Mouse (Mus musculus) 3134 (cell line): Measurements from ENCODE around the gene Krtap19-1.

Experiments
- DNase-seq: peaks from one replicate; pipeline ENCODE4 v3.0.0-alpha.2; 2011; ENCODE audit warnings: low spot score; ENCODE audit not compliant: insufficient read length; ENCODE audit errors: extremely low read depth

The Krtap19-1 gene

GRCm38 (mm10) chr16:88869311-88869710, at the start of gene Krtap19-1:
Gene Krtap19-1, minus strand, starts transcription at chr16:88869411.
- DNase-seq, result no peak

GRCm38 (mm10) chr16:88896357-88896756, 27.1 kb upstream of the Krtap19-1 start, which contains the start of gene Krtap19-5:
Gene Krtap19-5, minus strand, starts transcription at chr16:88896457.
- no peak for DNase-seq

DNA sequence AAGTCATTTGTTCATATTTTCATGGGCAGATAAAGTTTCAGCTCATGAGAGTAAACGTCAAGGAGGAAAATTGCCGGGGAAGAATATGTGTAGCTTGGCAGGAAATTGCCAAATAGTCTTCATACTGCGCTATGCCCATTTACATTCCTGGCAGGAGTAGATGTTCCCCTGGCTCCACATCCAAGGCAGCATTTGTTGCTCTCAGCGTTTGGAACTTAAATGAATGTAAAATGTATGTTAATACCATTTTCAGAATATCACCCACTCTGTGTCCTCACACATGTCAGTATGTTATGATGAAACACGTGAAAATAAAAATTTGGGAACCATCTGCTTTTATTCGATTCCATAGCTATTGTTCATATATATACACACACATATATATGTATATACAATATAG, 17.7 kb upstream of the Krtap19-1 start:
- no peak for DNase-seq

DNA sequence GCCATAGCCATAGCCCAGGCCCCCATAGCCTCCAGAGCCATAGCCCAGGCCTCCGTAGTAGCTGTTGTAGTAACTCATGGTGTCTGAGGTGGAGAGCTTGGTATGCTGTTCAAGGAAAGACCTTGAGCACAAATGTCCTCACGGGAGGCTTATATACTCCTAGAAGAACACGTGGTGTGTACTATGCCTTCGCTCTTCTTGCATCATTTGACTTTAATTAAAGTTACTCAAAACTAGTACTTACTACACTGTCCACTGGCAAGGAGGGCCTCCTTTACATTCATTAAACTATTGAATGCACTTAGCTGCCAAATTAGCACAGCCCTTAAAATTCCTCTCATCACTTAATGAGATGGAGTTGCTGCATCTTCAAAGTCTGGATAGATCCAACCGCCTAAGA, 15.8 kb upstream of the Krtap19-1 start, which contains the start of gene Krtap19-4:
Gene Krtap19-4 (minus strand): TSS at position 101 of the 400 bp plus-strand sequence.
- no peak for DNase-seq

DNA sequence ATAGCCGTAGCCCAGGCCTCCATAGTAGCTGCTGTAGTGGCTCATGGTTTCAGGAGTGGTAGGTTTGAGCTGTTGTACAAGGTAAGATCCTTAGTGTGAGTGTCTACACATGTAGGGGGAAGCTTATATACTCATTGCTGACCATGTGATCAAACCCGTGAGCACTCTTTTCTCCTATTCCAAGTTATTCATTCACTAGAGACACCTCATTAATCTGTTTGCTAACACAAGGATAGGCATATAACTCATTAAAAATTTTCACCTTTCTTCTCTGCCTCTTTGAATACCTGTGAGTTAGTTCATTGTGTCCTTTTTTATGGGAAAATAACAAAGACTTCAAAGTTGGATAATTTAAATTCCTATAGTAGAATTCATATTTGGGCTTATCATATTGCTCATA, 8.7 kb upstream of the Krtap19-1 start, which contains the start of gene Krtap19-3:
Gene Krtap19-3 (minus strand): TSS at position 101 of the 400 bp plus-strand sequence.
- no peak for DNase-seq

DNA sequence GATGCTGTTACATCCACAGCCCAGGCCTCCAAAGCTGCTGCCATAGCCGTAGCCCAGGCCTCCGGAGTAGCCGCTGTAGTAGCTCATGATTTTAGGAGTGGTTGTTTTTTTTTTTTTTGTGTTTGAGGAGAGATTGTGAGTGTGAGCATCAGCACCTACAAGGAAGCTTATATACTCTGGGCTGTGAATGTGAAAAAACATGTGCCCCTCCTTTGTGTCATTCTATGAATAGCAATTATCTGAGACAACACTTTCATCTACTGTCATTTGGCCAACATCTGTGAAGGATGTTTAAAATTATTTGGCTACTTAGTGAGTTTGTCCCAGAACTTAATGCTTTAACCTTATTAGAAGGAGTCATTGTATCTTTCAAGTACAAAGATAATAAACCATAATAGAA, 5.0 kb upstream of the Krtap19-1 start, which contains the start of gene Krtap19-2:
Gene Krtap19-2 (minus strand): TSS at position 101 of the 400 bp plus-strand sequence.
- DNase-seq, result no peak

GRCm38 (mm10) chr16:88864887-88865407, 4.3 kb downstream of the Krtap19-1 start:
- no peak for DNase-seq

DNA sequence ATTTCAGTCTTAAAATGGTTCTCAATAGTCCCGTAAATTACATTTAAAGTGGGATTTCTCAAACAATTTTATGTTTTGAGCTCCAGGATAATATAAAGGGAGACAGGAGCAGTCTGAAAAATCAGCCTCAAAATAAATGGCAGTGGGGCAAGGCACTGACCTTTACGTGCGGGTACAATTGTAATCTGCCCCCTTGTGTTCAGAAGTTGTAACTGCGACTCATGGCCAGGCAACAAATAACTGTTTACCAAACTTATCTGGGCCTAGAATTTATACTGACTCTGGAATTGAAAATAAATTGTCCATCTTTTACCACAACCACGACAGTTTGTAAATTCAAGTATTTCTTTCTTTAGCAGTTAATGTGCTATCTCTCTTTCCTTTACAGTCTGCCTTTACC, 17.8 kb downstream of the Krtap19-1 start:
- DNase-seq, result no peak

DNA sequence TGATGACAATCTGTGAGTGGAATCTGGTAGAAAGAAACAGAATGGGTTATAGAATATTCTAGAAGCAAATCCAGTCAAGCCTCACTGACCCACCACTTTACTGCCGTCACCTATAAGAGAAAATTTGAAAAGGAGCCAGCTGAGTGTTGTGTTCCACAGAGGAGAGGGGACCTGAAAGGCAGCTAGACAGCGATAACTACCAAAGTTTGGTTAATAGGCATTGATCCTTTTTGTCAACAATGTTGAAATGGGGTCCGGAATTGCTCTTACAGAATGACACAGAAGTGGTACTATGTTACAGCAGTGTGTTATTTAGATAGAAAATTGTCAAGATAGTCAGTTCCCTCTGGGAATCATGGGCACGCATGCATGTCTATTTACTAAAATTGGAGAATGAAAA, 20.7 kb downstream of the Krtap19-1 start:
- DNase-seq, result no peak

DNA sequence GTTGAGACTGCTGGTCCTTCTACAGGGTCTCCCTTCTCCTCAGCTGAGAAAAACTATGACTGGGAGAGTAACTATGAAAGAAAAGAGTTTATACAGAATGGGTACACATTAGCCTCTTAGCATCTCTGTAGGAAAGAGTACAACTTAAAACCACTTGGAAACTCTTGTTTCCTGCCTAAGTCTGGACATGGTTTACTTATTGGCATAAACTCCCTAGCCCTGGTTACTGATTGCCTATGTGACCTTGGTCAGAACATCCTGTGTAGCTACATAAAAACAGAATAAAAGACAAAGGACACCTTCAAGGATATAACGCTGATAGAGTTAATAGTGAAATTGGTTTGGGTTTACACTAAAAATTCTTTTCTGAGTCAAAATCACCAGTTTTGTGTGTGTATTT, 21.8 kb downstream of the Krtap19-1 start:
- DNase-seq, result no peak

DNA sequence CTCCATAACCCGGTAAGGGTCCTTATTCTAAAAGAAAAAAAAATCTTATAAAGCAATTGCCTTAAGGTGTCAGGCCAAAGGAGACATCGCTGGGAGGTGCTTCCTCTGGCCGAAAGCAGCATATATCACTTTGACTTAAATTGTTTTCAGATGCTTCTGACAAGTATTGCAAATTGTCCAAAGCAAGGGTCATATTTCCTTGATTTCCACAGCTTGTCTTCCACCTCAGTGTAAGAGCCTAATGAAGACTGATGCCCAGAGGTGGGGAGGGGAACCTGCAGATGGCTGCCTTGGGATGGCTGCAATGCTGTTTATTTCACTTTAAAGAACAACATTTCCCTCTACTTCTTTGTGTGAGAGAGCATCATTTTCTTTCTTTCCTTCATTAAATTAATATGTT, 42.2 kb downstream of the Krtap19-1 start:
- no peak for DNase-seq

- no peak for DNase-seq
Measured at GRCm38 (mm10) chr16:88826095-88826652, 43.0 kb downstream of the Krtap19-1 start, which contains the start of gene Krtap14. Gene Krtap14, minus strand, starts transcription at chr16:88826145.

GRCm38 (mm10) chr16:88823736-88824135, 45.5 kb downstream of the Krtap19-1 start:
- no peak for DNase-seq

DNA sequence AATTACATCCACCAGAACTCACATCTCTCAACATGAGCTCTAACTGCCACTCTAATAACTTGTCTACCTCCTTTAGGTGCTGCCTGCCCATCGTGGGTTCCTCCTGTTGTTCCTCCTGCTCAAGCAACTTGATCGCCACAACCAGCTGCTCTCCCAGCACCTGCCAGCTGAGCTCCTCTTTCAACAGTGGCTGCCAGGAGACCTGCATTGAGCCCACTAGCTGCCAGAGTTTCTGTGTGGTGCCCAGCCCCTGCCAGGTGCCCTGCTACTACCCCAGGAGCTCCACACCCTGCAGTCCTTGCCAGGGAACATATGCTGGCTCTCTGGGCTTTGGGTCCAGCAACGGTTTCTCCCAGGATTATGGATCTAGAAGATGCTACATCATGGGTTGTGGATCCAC, 49.1 kb downstream of the Krtap19-1 start, which contains the start of gene Krtap15:
Gene Krtap15 (plus strand): TSS at position 150 of the 400 bp plus-strand sequence.
- no peak for DNase-seq
